Mouse (Mus musculus): ENCODE data around the gene Pgs1.

Pgs1 gene

DNA sequence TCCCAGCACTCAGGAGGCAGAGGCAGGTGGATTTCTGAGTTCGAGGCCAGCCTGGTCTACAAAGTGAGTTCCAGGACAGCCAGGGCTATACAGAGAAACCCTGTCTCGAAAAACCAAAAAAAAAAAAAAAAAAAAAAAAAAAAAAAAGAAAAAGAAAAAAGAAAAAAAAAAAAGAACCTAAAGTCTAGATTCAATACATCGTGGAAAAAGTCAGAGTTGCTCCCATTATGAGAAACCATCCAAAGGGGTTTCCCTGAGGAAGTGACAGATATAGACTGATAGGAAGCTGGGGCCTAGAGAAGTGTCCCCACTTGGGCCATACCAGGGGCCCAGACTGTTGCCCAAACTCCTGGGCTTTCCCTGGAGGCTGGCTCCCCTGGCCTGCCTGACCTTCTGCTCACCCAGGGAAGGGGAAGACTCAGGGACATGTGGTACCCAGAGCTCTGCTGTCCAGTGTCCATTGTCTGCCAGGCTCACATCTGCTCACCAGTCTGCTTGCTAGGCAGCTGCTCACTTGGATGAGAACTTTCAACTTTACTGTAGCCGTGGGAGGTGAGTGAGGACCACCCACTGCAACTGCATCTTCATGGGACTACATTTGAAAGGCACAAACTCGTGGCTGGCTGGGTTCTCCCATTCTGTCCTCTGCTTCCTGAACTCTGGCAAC is 8.3 kb upstream of the Pgs1 start:
- DNase-seq, result no peak

DNA sequence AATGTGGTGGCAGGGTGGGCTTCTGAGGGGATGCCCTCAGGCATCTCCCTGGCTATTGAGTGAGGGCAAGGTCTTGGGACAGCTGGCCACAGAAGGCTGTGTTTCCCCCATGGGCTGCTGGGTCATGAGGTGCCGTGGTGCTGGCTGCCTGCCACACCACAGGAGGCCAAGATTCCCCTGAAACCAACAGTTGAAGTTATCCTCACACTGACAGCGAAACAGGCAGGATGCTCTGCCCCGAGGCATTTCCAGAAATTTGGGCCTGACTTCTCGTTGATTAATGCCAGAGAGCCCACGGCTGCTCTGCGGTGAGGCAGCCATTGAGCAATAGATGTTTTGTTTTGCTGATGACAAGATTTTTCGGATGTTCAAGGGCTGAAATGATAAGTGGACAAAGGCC is 6.7 kb upstream of the Pgs1 start:
- peak; percentile 54 for DNase-seq

DNA sequence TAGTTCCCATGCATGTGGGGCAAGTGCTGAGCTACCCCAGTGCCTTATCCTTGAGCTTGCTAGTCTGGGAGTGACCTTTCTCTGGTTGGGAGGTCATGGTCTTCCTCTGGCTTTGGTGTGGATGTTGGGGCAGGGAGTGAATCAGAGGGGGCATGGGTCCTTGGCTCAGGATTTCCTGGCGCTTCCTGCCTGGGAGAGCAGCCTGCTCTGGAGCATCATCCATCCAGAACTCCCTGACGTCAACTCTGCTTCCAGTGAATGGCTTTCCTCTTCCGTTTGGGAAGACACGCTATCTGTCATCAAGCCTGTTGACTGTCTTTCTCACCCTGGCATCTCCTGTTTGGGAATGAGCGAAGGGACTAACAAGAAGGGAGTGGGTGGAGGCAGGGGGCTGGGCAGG is 3.7 kb upstream of the Pgs1 start:
- peak; percentile 48 for DNase-seq

DNA sequence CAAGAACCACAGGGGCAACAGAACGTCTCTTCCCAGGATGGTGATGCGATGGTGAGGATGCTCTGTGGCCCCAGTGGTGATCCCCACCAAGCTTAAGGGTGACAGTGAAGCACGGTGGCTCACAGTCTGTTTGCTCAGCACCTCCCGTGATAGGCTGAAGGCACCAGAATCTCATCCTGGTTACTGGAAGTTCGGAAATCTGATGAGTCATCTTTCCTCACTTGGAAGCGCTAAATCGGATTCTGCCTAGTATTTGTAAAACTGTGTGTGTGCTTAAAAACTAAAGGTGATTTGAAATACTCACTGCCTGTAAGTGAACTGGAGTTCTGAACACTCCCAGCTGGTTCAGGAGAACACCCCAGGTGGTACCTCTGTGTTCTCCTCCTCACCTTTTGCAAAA is 2.3 kb upstream of the Pgs1 start:
- DNase-seq, result no peak

DNA sequence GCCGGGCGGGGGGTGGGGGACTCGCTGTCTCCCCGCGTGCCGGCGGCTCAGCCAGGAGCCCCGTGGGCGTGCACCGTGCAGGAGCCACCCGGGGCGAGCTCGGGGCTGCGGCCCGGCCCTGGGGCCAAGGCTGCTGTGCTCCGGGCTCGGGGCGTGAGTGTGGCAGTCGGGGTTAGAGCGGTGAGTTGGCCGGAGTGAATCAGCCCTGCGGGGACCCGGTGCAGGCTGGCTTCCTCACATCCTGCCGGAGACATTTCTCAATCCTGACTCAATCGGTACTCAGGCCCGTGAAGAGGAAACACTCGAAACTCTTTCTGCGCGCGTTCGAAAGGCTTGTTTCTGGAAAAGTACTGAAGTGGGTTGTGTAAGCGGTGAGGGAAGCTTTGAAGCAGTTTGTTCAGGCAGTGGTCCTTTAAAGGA is 950 bp downstream of the Pgs1 start:
- peak; percentile 57 for DNase-seq

DNA sequence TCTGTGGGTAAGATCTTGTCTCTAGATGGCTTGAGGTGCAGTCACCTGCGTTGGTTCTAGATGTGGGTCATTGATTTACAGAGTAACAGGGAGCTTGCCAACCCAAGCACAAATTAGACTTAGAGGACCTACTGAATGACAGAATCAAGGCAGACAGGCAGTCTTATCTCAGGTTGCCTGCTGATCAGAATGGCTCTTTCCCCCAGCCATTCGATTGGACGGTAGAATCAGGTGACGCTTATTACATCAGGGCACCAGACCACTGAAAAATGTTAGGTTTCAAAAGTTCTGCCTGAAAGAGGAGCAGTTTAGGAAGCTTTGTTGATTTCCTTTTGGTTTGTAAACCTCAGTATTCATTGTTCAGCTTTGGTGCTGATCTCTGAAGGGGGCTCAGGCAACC is 1.9 kb downstream of the Pgs1 start:
- DNase-seq, result no peak

DNA sequence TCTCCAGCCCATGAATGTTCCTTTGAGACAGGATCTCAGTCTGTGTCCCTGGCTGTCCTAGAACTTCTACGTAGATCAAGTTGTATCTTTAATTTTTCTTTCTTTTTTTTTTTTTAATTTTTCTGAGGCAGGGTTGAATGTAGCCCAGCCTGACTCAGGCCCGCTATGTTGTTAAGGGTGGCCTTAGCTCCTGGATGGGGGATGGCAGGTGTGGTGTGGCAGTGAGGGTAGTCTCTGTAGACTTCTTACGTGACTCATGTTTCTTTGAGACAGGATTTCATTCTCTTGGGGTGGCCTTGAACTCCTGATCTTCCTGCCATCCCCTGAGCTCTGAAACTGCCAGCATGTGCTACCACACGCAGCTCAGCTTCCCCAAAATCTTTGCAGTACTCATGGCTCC is 3.1 kb downstream of the Pgs1 start:
- no peak for DNase-seq

DNA sequence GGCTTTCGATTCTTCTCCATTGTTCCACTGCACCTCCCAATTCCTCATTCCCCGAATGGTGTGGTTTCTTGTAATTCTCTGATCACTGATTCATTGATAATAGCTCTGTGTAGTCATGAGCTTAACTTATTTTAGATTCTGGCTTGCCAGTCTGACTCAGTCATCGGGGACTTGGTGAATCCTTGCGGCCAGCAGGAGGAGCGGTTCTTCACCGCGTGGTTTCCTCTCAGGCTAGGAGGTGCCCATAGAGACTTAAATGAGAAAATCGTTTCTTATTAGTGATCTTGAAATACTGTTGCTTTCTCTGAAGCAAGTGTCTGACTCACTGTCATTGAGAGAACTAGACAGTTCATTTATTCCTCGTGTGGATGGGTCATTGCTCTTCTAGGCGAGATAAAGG is 3.8 kb downstream of the Pgs1 start:
- DNase-seq, result no peak

DNA sequence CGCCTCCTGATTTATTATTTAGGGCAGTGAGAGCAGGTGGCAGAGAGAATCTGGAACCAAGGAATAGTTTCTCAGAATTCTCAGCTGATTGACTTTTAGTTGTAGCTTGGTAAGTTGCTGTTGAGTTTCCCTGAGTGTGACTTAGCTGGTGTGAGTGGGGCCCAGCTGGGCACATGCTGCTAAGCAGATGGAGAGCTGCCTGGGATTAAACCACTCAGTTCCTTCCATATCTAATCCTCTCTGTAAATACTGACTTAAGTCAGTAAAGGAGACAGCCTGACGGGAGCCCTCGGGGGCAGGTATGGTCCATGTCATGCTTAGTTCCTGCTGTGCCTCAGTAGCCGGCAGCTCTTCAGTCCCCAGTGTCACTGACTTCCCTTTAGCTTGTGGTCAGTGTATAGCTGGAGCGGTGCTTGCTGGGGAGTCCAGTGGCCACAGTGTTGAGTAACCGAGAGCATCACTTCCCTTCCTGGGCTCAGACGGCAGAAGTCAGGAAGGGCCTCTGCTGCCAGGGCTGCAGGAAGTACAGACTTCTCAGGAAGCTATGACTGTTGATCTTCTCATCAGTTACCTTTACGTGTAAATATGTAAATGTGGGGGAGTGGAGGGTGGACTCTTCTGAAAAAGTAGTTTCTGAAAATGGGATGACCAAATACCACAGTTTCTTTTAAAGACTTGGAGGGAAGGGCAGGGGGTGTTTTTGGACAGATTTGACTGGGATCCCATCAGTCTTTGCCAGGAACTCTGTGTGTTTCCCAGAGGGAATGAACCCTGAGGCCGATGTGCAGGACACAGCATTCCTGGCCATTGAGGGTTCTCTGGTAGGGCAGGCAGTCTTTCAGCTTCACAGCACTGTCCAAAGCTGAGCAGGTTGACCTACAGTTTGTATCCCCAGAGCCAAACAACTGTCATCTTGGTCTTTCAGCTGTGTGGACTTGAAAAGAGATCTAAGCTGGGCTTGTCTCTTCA is 5.7 kb downstream of the Pgs1 start:
- DNase-seq, result peak; percentile 46

DNA sequence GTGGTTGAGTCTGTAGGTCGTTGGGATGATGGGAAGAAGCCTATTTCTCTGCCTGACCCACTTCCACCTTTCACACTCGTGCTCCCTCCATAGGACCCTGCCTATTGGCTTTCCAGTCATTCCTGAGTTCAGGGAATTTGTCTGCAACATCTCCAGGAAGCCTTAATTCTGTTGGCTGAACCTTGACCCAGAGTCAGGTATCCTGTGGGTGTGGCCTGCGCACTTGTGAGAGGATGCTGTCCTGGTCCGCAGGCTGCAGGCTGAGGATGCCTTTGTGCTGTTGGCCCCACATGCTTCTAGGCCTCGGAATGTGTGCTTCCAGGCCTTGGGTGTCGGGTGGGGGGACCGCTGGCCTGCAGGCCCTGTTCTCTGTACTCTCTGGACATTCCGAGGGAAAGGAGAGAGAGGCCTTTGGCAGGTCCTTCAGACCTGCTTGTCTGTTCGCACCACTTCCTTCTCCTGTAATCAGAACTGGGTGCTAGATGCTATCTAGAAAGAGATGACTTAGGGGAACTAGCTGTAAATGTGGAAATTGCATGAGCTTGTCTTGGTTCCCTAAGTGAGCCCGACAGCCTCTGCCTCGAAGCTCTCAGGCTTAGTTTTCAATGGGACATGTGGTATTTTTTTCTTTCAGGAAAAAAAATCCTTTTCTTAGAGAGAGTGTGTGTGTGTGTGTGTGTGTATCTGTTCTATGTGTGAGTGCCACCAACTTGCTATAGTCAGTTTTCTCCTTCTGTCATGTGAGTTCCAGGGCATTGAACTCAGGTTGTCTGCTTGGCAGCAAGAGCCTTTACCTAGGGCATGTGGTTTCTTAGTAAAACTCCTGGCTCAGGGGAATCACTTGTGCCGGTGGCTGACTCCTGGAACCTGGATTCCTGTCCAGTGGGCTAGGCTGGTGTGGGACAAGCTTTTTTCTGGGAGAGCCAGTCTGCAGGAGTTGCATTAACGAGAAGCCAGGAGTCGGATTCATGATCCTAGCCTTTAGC is 7.4 kb downstream of the Pgs1 start:
- DNase-seq, result no peak

DNA sequence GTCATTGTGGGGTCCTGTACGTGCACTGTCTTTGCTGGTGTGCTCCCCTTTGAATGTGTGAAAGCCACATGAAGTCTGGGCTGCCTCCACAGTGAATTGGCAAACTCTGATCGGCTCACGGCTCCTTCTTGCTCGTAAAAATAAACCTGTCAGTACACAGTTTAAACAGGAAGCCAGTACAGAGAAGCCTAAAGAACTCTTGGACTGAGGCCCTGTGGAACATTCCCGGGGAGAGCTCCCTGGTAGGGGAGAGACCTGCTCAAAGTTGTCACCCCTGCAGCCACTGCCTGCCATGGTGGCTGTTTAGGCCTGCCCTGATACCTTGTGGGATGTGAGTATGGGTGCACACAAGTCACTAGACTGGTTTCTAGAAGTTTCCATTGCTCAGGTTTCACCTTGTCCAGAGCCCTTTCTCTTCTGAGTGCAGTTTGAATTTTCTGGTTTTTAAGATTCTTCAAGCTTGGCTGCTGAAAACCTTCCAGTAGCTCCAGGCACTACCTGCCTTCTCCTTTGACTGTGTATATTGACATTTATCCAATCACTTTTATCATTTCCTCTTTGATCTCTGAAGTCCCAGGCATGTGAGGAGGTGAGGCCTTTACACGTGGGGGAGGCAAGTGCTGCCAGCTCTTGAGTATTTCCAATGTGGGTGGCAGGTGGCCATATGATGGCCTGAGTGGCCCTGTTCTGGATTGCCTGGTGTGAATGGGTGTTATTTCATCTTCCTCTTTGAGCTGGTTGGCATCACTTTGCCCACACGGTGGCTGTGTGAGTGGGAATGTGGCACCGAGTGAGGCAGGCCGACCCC is 8.4 kb downstream of the Pgs1 start:
- DNase-seq, result peak; percentile 48

DNA sequence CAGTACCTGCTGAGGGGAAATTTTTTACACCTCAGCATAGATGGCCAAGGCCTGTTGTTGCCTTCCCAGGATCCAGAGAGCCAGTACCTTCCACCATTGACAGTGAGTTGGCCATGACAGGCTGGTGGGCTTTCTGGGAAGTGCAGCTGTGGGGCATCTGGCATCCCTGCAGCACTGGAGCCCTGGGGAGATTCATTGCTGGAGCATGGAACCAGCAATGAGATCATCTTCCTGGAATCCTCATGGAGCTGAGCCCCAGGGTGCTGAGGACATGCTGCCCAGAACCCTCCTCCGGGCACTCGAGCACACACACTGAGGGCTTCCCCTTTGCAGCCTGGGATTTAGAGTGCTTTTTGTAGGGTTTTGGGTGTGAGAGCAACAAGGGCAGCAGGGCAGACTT is 9.2 kb downstream of the Pgs1 start:
- no peak for DNase-seq

DNA sequence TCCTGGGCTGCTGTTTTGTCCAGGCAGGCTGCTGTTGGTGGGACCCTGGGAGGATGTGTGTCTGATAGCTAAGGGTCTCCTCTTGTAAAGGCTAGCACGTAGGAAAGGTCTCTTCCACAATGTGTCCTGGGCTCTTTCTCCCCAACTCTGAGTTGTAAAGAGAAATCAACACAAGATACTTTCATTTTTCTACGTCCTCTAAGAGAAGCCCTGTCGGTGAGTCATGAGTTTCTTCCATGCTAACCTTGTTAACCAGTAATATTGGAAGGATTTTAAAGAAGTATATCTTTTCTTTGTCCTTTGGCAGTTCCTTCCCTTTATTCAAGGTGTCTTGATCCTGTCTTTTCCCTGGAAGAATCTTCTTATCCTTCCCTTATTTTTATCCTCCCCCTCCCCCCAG is 9.6 kb downstream of the Pgs1 start:
- DNase-seq, result no peak

DNA sequence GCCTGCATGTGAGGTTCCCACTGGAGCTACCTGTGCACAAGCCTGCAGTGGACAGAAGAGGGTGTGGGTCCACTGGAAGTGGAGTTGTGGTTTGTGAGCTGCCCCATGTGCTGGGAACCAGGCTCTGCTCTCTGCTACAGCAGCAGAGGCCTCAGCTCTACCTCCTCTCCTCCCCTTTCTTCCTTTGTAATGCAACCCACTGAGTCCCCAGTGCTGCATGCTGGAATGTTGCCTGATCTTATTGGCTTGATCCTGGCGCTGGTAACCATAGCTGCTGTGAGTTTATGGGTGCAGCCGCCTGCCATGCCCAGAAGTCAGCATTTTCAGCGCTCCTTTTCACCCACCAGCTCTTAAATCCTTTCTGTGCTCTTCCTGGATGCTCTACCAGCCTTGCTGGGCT is 10.0 kb downstream of the Pgs1 start:
- DNase-seq, result no peak

DNA sequence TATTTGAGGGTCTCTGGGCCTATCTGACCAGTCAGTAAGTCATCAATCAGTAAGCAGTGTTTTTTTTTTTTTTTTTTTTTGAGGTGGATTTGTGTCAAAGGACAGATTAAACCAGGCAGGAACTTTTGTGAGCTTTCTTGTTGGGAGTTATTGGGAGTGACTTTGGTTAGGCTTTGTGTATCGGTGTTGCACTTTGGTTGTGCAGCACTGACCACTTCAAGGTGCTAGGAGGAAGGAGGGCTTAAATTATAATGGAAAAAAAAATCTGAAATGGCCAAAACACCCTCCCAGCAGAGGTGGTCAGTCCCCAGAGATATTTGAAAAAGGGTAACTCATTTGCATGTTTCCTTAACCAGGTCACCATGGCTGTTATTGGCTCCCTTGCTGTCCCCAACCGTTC is 11.0 kb downstream of the Pgs1 start:
- DNase-seq, result no peak

DNA sequence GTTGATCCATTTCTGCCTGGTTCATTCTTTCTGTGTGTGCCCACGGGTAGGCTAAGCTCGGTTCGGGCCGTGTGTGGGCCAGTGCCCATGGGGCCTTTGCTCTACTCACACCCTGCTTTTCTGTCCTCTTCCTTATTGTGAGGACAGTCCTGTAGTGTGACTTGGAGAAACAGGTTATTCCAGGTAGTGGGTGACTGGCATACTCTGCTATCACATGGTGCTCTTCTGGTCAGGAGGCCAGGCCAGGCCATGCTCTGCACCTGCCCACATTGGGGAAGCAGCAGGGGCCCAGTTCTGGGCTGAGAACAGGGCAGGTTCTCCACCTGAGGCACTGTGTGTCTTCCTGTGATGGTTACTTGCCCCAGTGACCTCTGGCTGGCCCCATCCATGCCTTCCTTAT is 12.3 kb downstream of the Pgs1 start:
- no peak for DNase-seq

DNA sequence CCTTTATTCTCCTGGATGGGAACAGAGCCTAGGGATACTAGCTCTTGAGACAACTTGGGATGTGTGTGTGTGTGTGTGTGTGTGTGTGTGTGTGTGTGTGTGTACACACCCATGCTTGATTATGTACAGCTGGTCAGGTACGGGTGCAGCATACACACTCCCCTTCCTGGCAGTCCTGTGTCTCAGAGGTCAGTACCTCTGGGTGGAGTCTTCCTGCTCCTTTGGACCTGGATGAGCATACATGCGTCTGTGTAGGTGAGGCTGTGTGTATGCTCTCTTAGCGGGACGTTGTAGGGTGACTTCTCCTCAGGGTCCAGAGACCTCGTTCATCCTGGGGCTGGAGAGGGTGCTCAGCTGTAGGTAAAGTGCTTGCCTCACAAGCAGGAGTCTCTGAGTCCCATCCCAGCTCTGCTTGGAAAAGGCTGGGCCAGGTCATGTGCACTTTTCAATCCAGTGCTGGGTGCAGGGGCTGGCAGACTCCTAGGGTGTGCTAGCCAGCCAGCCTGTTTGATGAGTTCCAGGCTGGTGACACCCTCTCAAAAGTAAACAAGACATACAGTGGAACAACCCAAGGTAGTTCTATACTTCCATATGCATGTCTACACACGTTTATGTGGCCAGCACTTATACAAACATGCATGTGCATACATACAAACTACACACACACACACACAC is 13.3 kb downstream of the Pgs1 start:
- DNase-seq, result no peak

DNA sequence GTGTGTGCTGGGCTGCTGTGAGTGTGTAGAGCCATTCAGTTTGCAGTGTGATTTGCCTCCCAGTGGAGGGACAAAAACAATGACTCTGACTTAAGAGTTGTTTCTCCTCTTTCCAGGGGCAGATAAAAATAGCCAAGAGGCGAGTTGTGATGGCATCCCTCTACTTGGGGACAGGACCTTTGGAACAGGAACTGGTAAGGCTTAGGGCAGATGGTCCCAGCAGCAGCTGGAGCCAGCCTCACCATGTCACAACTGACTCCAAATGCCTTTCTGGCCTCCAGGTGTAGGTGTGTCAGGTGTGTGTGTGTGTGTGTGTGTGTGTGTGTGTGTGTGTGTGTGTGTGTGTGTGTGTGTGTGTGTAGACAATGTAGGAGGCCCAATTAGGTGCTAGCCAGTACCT is 14.0 kb downstream of the Pgs1 start:
- no peak for DNase-seq

DNA sequence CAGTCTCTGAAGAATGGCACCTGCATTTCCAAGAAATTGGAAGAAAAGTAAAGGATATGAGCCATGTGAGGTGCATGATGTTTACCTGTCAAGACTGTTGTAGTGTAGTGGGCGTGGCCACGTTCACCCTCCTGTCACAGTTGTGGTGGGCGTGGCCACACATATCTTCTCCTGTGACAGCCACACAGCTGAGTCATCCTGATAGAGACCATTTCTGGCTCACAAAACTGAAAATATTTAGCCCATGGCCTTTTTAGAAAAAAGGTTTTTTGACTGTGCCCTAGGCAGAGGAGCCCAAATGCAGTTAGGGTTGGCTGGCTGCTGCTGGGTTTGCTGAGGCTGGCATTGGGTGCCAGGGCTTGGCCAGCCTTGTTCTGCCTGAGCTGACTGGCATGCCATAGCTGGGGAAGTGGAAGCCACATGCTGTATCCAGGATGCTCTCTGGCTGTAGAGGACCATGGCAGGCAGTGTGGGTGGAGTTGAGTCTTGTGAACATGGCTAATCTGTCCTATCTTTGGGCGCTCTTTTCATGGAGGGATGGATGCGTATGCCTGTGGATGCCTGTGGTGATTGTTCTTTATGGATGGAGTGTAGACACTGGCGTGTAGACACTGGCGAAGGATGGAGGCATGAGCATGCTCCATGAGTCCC is 14.6 kb downstream of the Pgs1 start:
- no peak for DNase-seq

DNA sequence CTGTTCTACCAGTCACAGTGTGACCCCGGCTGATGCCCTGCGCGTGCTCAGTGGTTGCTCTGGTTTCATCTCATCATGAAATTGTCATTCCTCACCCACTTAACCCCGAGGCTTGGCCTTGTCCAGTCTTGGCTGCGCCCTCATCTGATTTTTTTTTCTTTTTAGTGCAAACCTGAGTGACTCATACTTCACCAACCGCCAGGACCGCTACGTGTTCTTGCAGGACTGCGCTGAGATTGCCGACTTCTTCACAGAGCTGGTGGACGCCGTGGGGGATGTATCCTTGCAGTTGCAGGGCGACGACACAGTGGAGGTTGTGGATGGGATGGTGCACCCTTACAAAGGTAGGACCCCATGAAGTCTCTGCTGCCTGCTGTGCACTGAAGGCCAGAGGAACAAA is 17.1 kb downstream of the Pgs1 start:
- no peak for DNase-seq

DNA sequence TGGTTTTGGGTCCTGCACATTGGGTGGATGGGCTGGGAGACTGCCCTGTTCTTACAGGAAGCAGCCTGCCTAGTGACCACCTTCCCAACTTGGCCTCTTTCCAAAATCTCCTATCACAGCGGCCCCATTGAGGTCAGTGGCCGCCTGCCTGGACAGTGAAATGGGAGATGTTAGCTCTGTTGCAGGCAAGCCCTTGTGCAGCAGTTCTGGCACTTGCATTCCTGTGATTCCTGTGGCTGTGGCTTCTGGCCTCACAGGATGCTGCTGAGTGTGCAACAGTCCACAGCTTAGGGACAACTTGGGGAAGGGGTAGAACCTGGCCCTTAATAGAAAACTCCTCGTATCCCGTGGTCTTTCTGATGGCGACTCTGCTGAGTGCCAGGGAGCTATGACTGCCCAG is 17.6 kb downstream of the Pgs1 start:
- peak; percentile 73 for DNase-seq
